Mouse (Mus musculus): ENCODE measurements around the gene Nebl. TPM values are rescaled to one million over a fixed set of nuclear protein-coding genes. Genes with fewer than 3 reads are reported as not detected.

Gene Nebl
- total RNA-seq, 4 experiments from 2014 or later, result 292 to 343 (median 327) TPM

GRCm38 (mm10) chr2:17640861-17641260, 90.4 kb downstream of the Nebl start:
- no peak for DNase-seq (ENCODE audit: low spot score)

GRCm38 (mm10) chr2:17638631-17639030, 92.6 kb downstream of the Nebl start:
- DNase-seq (ENCODE audit: low spot score), result no peak

GRCm38 (mm10) chr2:17623931-17624330, 107.3 kb downstream of the Nebl start:
- DNase-seq (ENCODE audit: low spot score), result peak; percentile 25

GRCm38 (mm10) chr2:17610259-17610658, 121.0 kb downstream of the Nebl start:
- DNase-seq (ENCODE audit: low spot score), result no peak

GRCm38 (mm10) chr2:17603573-17603972, 127.7 kb downstream of the Nebl start:
- no peak for DNase-seq (ENCODE audit: low spot score)

GRCm38 (mm10) chr2:17600652-17601051, 130.6 kb downstream of the Nebl start:
- DNase-seq (ENCODE audit: low spot score), result no peak

GRCm38 (mm10) chr2:17599860-17600259, 131.4 kb downstream of the Nebl start:
- DNase-seq (ENCODE audit: low spot score), result no peak

GRCm38 (mm10) chr2:17597932-17598331, 133.3 kb downstream of the Nebl start:
- no peak for DNase-seq (ENCODE audit: low spot score)

GRCm38 (mm10) chr2:17589669-17590068, 141.6 kb downstream of the Nebl start:
- no peak for DNase-seq (ENCODE audit: low spot score)

GRCm38 (mm10) chr2:17585329-17585992, 145.8 kb downstream of the Nebl start:
- DNase-seq (ENCODE audit: low spot score), result no peak

- no peak for DNase-seq (ENCODE audit: low spot score)
Observed at GRCm38 (mm10) chr2:17575648-17576047, 155.6 kb downstream of the Nebl start.

GRCm38 (mm10) chr2:17571716-17572115, 159.5 kb downstream of the Nebl start:
- DNase-seq (ENCODE audit: low spot score), result no peak

- no peak for DNase-seq (ENCODE audit: low spot score)
Observed at GRCm38 (mm10) chr2:17558889-17559742, 172.1 kb downstream of the Nebl start.

GRCm38 (mm10) chr2:17549895-17550558, 181.2 kb downstream of the Nebl start:
- DNase-seq (ENCODE audit: low spot score), result no peak

- DNase-seq (ENCODE audit: low spot score), result no peak
Observed at GRCm38 (mm10) chr2:17546354-17546948, 184.8 kb downstream of the Nebl start.

- DNase-seq (ENCODE audit: low spot score), result no peak
Observed at GRCm38 (mm10) chr2:17539737-17540136, 191.5 kb downstream of the Nebl start.

GRCm38 (mm10) chr2:17538493-17538892, 192.8 kb downstream of the Nebl start:
- no peak for DNase-seq (ENCODE audit: low spot score)

- DNase-seq (ENCODE audit: low spot score), result no peak
Observed at GRCm38 (mm10) chr2:17531355-17532105, 199.7 kb downstream of the Nebl start.

GRCm38 (mm10) chr2:17525739-17526526, 205.3 kb downstream of the Nebl start:
- no peak for DNase-seq (ENCODE audit: low spot score)

- no peak for DNase-seq (ENCODE audit: low spot score)
Observed at GRCm38 (mm10) chr2:17525211-17525610, 206.1 kb downstream of the Nebl start.
